Mouse (Mus musculus) stomach, embryonic 15.5 days (tissue): Measurements from ENCODE around the gene Stox2. TPM values are rescaled to one million over a fixed set of nuclear protein-coding genes. Genes with fewer than 3 reads are reported as not detected.
"Not testable (repeated sequence)": the region's sequence is repeated elsewhere in the genome, so short reads cannot be mapped to it uniquely, and the experiment has no call there.

Experiments
- ATAC-seq: fragments of 200-750 bp; cut with Nextera tagmentation; 2 replicates; pipeline ENCODE4 v1.8.0; 2017; ENCODE audit warnings: low read depth, moderate number of reproducible peaks, moderate TSS enrichment; ENCODE audit not compliant: insufficient read depth, low FRiP score
- H3K27ac ChIP-seq: fragments of 300-500 bp; sonication (generic); 2 replicates; pipeline ENCODE4 v1.5.1; 2015; ENCODE audit warnings: mild to moderate bottlenecking, inconsistent platforms
- H3K27me3 ChIP-seq: fragments of 300-500 bp; sonication (generic); replicated peaks from 2 replicates; pipeline ENCODE4 v1.6.1; 2015; ENCODE audit warnings: inconsistent platforms
- H3K36me3 ChIP-seq: fragments of 300-500 bp; sonication (generic); 2 replicates; pipeline ENCODE4 v1.6.1; 2015; ENCODE audit warnings: inconsistent platforms
- H3K4me1 ChIP-seq: fragments of 300-500 bp; sonication (generic); 2 replicates; pipeline ENCODE4 v1.6.1; 2015; ENCODE audit warnings: inconsistent platforms
- H3K4me2 ChIP-seq: fragments of 300-500 bp; sonication (generic); 2 replicates; pipeline ENCODE4 v1.6.1; 2015; ENCODE audit warnings: mild to moderate bottlenecking, inconsistent platforms
- H3K4me3 ChIP-seq: fragments of 300-500 bp; sonication (generic); replicated peaks from 2 replicates; pipeline ENCODE4 v1.5.1; 2015; ENCODE audit warnings: inconsistent platforms
- H3K9ac ChIP-seq: fragments of 300-500 bp; sonication (generic); 2 replicates; pipeline ENCODE4 v1.6.1; 2015; ENCODE audit warnings: inconsistent platforms
- H3K9me3 ChIP-seq: fragments of 300-500 bp; sonication (generic); 2 replicates; pipeline ENCODE4 v1.6.1; 2016; ENCODE audit warnings: inconsistent platforms
- WGBS: fragments of 180-500 bp; shearing (Covaris S2); methylation state at CpG from one replicate; pipeline ENCODE4 v1.1.7; 2015; 5-methylcytosine and 5-hydroxymethylcytosine counted together
- polyA plus RNA-seq: library from polyadenylated mRNA; unstranded; fragments of >200 nt; fragmentation: Nextera tagmentation; extraction: Ambion mirVana; gene quantifications from 2 replicates; pipeline ENCODE4 v1.2.1, GENCODE M21; 2015

The Stox2 gene
- polyA plus RNA-seq, 1 experiment from 2014 or later = 11.6 TPM

GRCm38 (mm10) chr8:47437976-47438375 lies 8.2 kb downstream of the Stox2 start:
- H3K9ac ChIP-seq = no peak overlapping the region
- H3K4me3 ChIP-seq = no peak overlapping the region
- H3K27me3 ChIP-seq = no peaks in the 10 kb centered on the region
- 84% methylated on average over 6 of the region's 6 CpGs for WGBS
- H3K9me3 ChIP-seq = no peaks in the 10 kb centered on the region
- no peak overlapping the region for H3K4me2 ChIP-seq
- no peaks in the 10 kb centered on the region for H3K4me1 ChIP-seq
- no peak for ATAC-seq
- H3K36me3 ChIP-seq = no peaks in the 10 kb centered on the region
- H3K27ac ChIP-seq = no peak overlapping the region

DNA sequence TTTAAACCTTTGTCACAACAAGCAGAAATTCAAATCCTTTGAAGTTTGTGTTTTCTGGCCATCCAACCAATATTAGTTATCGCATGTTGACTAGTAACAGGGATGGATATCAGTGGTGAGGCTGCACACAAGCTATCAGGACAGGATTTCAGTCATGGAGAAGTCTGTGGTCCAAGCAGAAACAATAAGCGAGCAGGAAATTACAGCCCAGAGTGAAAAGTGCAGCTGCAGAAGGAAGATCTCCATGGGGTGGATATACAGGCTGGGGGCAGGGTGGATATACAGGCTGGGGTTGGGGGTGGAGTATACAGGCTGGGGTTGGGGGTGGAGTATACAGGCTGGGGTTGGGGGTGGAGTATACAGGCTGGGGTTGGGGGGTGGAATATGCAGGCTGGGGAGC lies 10.3 kb downstream of the Stox2 start:
- no peaks in the 10 kb centered on the region for H3K9me3 ChIP-seq
- no peaks in the 10 kb centered on the region for H3K4me1 ChIP-seq
- no peak overlapping the region for H3K27ac ChIP-seq
- 68% methylated on average over 2 of the region's 2 CpGs for WGBS
- no peak overlapping the region for H3K4me3 ChIP-seq
- no peak overlapping the region for H3K4me2 ChIP-seq
- H3K36me3 ChIP-seq = no peaks in the 10 kb centered on the region
- no peak overlapping the region for H3K9ac ChIP-seq
- no peaks in the 10 kb centered on the region for H3K27me3 ChIP-seq
- no peak for ATAC-seq

DNA sequence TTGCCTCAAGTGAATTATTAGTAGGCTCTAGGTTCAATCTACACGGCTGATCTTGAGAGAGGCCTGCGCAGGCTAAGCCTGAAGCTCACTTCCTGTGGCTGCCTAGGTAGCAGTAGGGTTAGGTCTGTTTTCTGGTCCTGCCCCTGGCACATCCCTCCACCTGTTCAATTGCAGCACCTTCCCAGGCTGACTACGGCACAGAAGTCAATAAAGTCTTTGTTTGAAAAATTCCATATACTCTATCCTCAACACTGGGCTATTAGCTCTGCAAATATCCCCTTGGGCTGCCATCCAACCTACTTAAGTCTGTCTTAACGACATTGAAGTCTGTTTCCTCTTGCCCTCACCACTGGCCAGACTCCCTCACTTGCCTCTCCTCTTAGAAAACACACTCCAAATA lies 10.8 kb downstream of the Stox2 start:
- 40% methylated on average over 4 of the region's 4 CpGs for WGBS
- no peak overlapping the region for H3K9ac ChIP-seq
- H3K27ac ChIP-seq = peak overlapping the region; percentile 52; the same call in 1 of the 2 replicates
- no peaks in the 10 kb centered on the region for H3K27me3 ChIP-seq
- no peaks in the 10 kb centered on the region for H3K36me3 ChIP-seq
- no peaks in the 10 kb centered on the region for H3K9me3 ChIP-seq
- H3K4me1 ChIP-seq = no peaks in the 10 kb centered on the region
- ATAC-seq = peak; percentile 65; the same call in 1 of the 2 replicates
- no peak overlapping the region for H3K4me3 ChIP-seq
- no peak overlapping the region for H3K4me2 ChIP-seq

- ATAC-seq = no peak; the same call in 1 of the 2 replicates
- Histone ChIP-seq H3K27me3 (no peaks in the 10 kb centered on the region), H3K4me2 (no peak overlapping the region), H3K4me3 (no peak overlapping the region), H3K27ac (no peak overlapping the region), H3K9ac (no peak overlapping the region), H3K36me3 (no peaks in the 10 kb centered on the region), H3K4me1 (no peaks in the 10 kb centered on the region), H3K9me3 (no peaks in the 10 kb centered on the region)
- 47% methylated on average over 4 of the region's 4 CpGs for WGBS
Observed at GRCm38 (mm10) chr8:47431263-47431662, 14.9 kb downstream of the Stox2 start.

DNA sequence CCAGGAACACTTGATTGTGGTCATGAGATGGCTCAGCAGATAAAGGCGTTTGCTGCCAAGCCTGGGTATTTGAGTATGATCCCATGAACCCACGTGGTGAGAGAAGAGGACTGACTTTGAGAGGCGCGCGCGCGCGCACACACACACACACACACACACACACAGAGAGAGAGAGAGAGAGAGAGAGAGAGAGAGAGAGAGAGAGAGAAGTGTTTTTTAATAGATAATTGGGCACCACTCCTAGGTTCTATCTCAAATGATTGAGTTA lies 32.0 kb downstream of the Stox2 start:
- not testable (repeated sequence) for H3K27ac ChIP-seq, H3K9ac ChIP-seq, H3K9me3 ChIP-seq, ATAC-seq, H3K36me3 ChIP-seq, H3K4me1 ChIP-seq
- Histone ChIP-seq H3K27me3 (peaks cover 23% of the 10 kb centered on the region), H3K4me2 (peak overlapping the region; percentile 82), H3K4me3 (peak overlapping the region; percentile 77)
- WGBS = under 1% methylated on average over 8 of the region's 8 CpGs

- no peaks in the 10 kb centered on the region for H3K9me3 ChIP-seq
Observed at GRCm38 (mm10) chr8:47413524-47414257, 32.5 kb downstream of the Stox2 start.

GRCm38 (mm10) chr8:47412696-47413523 lies 33.3 kb downstream of the Stox2 start:
- Histone ChIP-seq H3K27ac (peak overlapping the region; percentile 85), H3K9me3 (no peaks in the 10 kb centered on the region), H3K36me3 (no peaks in the 10 kb centered on the region), H3K9ac (peak overlapping the region; percentile 60), H3K4me1 (peaks cover 12% of the 10 kb centered on the region), H3K4me2 (peak overlapping the region; percentile 82), H3K27me3 (peaks cover 23% of the 10 kb centered on the region), H3K4me3 (peak overlapping the region; percentile 77)
- ATAC-seq = peak; percentile 65; the same call in 1 of the 2 replicates
- WGBS = under 1% methylated on average over 79 of the region's 81 CpGs

More at GRCm38 (mm10) chr8:47413524-47414257, 32.5 kb downstream of the Stox2 start:
- WGBS = under 1% methylated on average over 41 of the region's 46 CpGs
- ATAC-seq = peak; percentile 79
- Histone ChIP-seq H3K4me1 (peaks cover 12% of the 10 kb centered on the region), H3K4me3 (peak overlapping the region; percentile 77), H3K36me3 (no peaks in the 10 kb centered on the region), H3K27ac (peak overlapping the region; percentile 85), H3K27me3 (peaks cover 23% of the 10 kb centered on the region), H3K4me2 (peak overlapping the region; percentile 82), H3K9ac (peak overlapping the region; percentile 60; the same call in 1 of the 2 replicates)

DNA sequence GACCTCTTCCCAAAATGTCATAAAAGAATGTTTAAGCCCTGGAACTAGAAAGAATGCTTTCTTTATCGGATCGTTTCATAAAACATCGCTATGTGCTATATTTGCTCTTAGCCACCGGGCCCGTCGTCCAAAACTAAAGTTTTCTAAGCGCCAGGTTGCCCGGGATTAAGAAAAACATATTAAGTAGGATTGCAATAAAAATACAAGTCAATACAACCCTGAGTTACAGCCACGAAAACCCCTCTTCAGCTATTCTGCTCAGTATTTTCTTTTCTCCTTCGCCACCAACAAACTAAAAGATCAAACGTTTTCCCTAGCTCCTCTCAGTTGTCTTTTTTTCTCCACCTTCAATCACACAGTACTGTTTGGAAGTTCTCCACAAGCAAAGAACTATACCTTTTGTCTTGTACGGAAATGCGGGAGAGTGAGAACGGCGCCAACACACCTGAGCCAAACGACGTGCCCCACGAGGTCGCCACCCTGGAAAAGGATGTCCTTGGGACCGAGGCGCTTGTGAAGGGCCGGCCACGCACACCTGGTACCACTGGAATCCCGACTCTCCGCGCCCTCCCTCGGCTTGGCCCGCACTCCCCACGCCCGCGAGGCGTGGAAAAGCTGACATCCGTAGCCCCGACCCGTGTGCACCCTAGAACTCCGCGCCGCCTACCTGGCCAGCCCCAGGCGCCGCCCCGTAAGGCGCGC lies 34.0 kb downstream of the Stox2 start:
- Histone ChIP-seq H3K36me3 (no peaks in the 10 kb centered on the region), H3K4me2 (peak overlapping the region; percentile 82), H3K4me3 (peak overlapping the region; percentile 77), H3K9ac (peak overlapping the region; percentile 60), H3K27ac (peak overlapping the region; percentile 85; the same call in 1 of the 2 replicates), H3K4me1 (peaks cover 12% of the 10 kb centered on the region), H3K9me3 (no peaks in the 10 kb centered on the region), H3K27me3 (peaks cover 23% of the 10 kb centered on the region)
- 1% methylated on average over 43 of the region's 43 CpGs for WGBS
- ATAC-seq = peak; percentile 71

- Histone ChIP-seq H3K4me3 (peak overlapping the region; percentile 77; the same call in 1 of the 2 replicates), H3K4me1 (peaks cover 12% of the 10 kb centered on the region), H3K36me3 (no peaks in the 10 kb centered on the region), H3K9ac (no peak overlapping the region), H3K4me2 (peak overlapping the region; percentile 82), H3K27me3 (peaks cover 23% of the 10 kb centered on the region), H3K9me3 (no peaks in the 10 kb centered on the region), H3K27ac (no peak overlapping the region)
- ATAC-seq = no peak
- WGBS = 12% methylated on average over 12 of the region's 12 CpGs
Observed at GRCm38 (mm10) chr8:47411321-47411720, 34.8 kb downstream of the Stox2 start.

DNA sequence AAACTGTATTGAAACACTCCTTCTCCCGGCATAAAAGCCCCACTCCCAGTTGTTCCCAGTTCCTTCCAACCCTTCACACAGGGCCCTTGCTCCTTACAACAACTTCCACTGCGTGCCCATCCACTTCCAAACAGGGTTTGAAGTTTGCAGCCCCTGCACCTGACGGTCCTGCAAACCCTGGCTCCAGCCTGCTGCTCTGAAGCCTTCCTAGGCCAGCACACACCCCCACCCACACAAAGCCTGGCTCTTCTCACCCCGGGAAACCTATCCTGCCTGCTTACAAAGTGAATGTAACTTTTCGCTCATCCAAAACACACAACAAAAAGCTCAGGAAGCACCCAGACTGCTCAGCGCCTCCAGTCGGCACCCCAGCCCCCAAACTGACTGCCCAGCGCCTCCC lies 37.1 kb downstream of the Stox2 start:
- H3K4me1 ChIP-seq = peaks cover 12% of the 10 kb centered on the region
- no peak for ATAC-seq
- no peaks in the 10 kb centered on the region for H3K36me3 ChIP-seq
- WGBS = 10% methylated on average over 8 of the region's 8 CpGs
- peaks cover 19% of the 10 kb centered on the region for H3K27me3 ChIP-seq
- no peaks in the 10 kb centered on the region for H3K9me3 ChIP-seq
- H3K4me3 ChIP-seq = no peak overlapping the region
- H3K9ac ChIP-seq = no peak overlapping the region
- H3K27ac ChIP-seq = no peak overlapping the region
- H3K4me2 ChIP-seq = peak overlapping the region; percentile 36; the same call in 1 of the 2 replicates

DNA sequence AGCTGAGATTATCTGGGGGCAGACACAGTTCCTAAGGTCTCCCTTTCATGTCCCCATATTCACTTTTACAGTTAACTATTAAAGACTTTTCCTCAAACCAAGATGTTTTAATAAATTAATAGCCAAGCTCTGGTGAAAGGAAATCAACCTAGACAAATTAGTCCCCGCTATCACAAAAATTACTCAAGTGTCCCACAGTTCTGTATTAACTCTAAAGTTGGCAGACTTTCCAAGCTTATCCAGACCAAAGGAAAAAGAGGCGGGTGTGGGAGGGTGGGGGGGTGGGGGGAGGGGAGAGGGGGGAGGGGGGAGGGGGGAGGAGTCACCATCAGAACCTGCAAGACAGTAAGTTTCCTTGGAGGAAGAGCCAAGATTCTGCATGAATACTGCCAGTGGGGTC lies 41.3 kb downstream of the Stox2 start:
- Histone ChIP-seq H3K9me3 (no peaks in the 10 kb centered on the region), H3K4me2 (no peak overlapping the region), H3K9ac (no peak overlapping the region), H3K4me1 (0 out of 2 replicates have a peak, but pooled peaks cover 4% of the 10 kb centered on the region), H3K36me3 (no peaks in the 10 kb centered on the region), H3K4me3 (no peak overlapping the region), H3K27ac (no peak overlapping the region), H3K27me3 (no peaks in the 10 kb centered on the region; the same call in 1 of the 2 replicates)
- ATAC-seq = no peak
- WGBS = 90% methylated on average over 1 of the region's 2 CpGs
